Mouse (Mus musculus): ENCODE data around the gene Mki67. TPM values are rescaled to one million over a fixed set of nuclear protein-coding genes. Genes with fewer than 3 reads are reported as not detected.

The Mki67 gene
- 82.1 and 98.7 TPM in 2 replicates for polyA plus RNA-seq (2015; fragmentation: Nextera tagmentation; extraction: Ambion mirVana)

GRCm38 (mm10) chr7:135715642-135716444, at the start of gene Mki67:
Mki67 (minus strand) TSS chr7:135716361.
- under 1% methylated on average over 79 of the region's 82 CpGs for WGBS (ENCODE audit: insufficient replicate concordance)
- Histone ChIP-seq H3K4me2 (peak within 1 kb of the TSS; percentile 85), H3K4me1 (replicated peaks) (peaks cover 63% of the 10 kb centered on the region), H3K27ac (peak within 1 kb of the TSS; percentile 97), H3K9me3 (replicated peaks) (no peaks in the 10 kb centered on the region), H3K27me3 (no peaks in the 10 kb centered on the region), H3K4me3 (replicated peaks) (peak within 1 kb of the TSS; percentile 98), H3K36me3 (peaks cover 30% of the 10 kb centered on the region), H3K9ac (peak within 1 kb of the TSS; percentile 100)
- peak; percentile 46 for ATAC-seq (ENCODE audit: low read depth)
- no peak for DNase-seq

GRCm38 (mm10) chr7:135763311-135763710, 47.1 kb upstream of the Mki67 start:
- Histone ChIP-seq H3K27me3 (no peaks in the 10 kb centered on the region), H3K4me1 (replicated peaks) (no peaks in the 10 kb centered on the region), H3K4me3 (replicated peaks) (no peak overlapping the region), H3K4me2 (no peak overlapping the region), H3K27ac (no peak overlapping the region), H3K9me3 (replicated peaks) (no peaks in the 10 kb centered on the region), H3K9ac (no peak overlapping the region), H3K36me3 (no peaks in the 10 kb centered on the region)
- no peak for ATAC-seq (ENCODE audit: low read depth)
- no peak for DNase-seq
- 67% methylated on average over 2 of the region's 2 CpGs for WGBS (ENCODE audit: insufficient replicate concordance)

- no peak overlapping the region for H3K9ac ChIP-seq
- H3K4me2 ChIP-seq = no peak overlapping the region
- no peak overlapping the region for H3K27ac ChIP-seq
- WGBS (ENCODE audit: insufficient replicate concordance) = 64% methylated on average over 12 of the region's 12 CpGs
- no peak for ATAC-seq (ENCODE audit: low read depth)
- no peaks in the 10 kb centered on the region for H3K9me3 ChIP-seq (replicated peaks)
- no peak overlapping the region for H3K4me3 ChIP-seq (replicated peaks)
- H3K36me3 ChIP-seq = no peaks in the 10 kb centered on the region
- no peaks in the 10 kb centered on the region for H3K27me3 ChIP-seq
- DNase-seq = no peak
- H3K4me1 ChIP-seq (replicated peaks) = no peaks in the 10 kb centered on the region
Measured at GRCm38 (mm10) chr7:135758754-135759510, 42.8 kb upstream of the Mki67 start.

GRCm38 (mm10) chr7:135758171-135758570, 42.0 kb upstream of the Mki67 start:
- DNase-seq (no peak), ATAC-seq (ENCODE audit: low read depth) (no peak)
- 47% methylated on average over 4 of the region's 4 CpGs for WGBS (ENCODE audit: insufficient replicate concordance)
- Histone ChIP-seq H3K9ac (no peak overlapping the region), H3K4me1 (replicated peaks) (no peaks in the 10 kb centered on the region), H3K4me3 (replicated peaks) (no peak overlapping the region), H3K36me3 (no peaks in the 10 kb centered on the region), H3K9me3 (replicated peaks) (no peaks in the 10 kb centered on the region), H3K27me3 (no peaks in the 10 kb centered on the region), H3K27ac (no peak overlapping the region), H3K4me2 (no peak overlapping the region)

GRCm38 (mm10) chr7:135756984-135757586, 40.9 kb upstream of the Mki67 start:
- Histone ChIP-seq H3K27ac (no peak overlapping the region), H3K4me2 (no peak overlapping the region), H3K9ac (no peak overlapping the region), H3K9me3 (replicated peaks) (no peaks in the 10 kb centered on the region), H3K4me1 (replicated peaks) (no peaks in the 10 kb centered on the region), H3K4me3 (replicated peaks) (no peak overlapping the region), H3K36me3 (no peaks in the 10 kb centered on the region), H3K27me3 (no peaks in the 10 kb centered on the region)
- ATAC-seq (ENCODE audit: low read depth) (no peak), DNase-seq (no peak)
- 67% methylated on average over 6 of the region's 6 CpGs for WGBS (ENCODE audit: insufficient replicate concordance)

- Histone ChIP-seq H3K4me2 (no peak overlapping the region), H3K9ac (no peak overlapping the region), H3K36me3 (no peaks in the 10 kb centered on the region), H3K27me3 (no peaks in the 10 kb centered on the region), H3K4me3 (replicated peaks) (no peak overlapping the region), H3K9me3 (replicated peaks) (no peaks in the 10 kb centered on the region), H3K27ac (no peak overlapping the region), H3K4me1 (replicated peaks) (no peaks in the 10 kb centered on the region)
- DNase-seq = no peak
- ATAC-seq (ENCODE audit: low read depth) = no peak
- WGBS (ENCODE audit: insufficient replicate concordance) = 49% methylated on average over 6 of the region's 6 CpGs
Measured at GRCm38 (mm10) chr7:135748986-135749385, 32.8 kb upstream of the Mki67 start.

GRCm38 (mm10) chr7:135747072-135747471, 30.9 kb upstream of the Mki67 start:
- Histone ChIP-seq H3K27me3 (no peaks in the 10 kb centered on the region), H3K36me3 (no peaks in the 10 kb centered on the region), H3K4me2 (no peak overlapping the region), H3K27ac (no peak overlapping the region), H3K4me1 (replicated peaks) (no peaks in the 10 kb centered on the region), H3K4me3 (replicated peaks) (no peak overlapping the region), H3K9ac (no peak overlapping the region), H3K9me3 (replicated peaks) (no peaks in the 10 kb centered on the region)
- 28% methylated on average over 2 of the region's 2 CpGs for WGBS (ENCODE audit: insufficient replicate concordance)
- ATAC-seq (ENCODE audit: low read depth) = no peak
- no peak for DNase-seq

GRCm38 (mm10) chr7:135746528-135746927, 30.4 kb upstream of the Mki67 start:
- H3K9me3 ChIP-seq (replicated peaks) = no peaks in the 10 kb centered on the region
- H3K9ac ChIP-seq = no peak overlapping the region
- 54% methylated on average over 6 of the region's 6 CpGs for WGBS (ENCODE audit: insufficient replicate concordance)
- no peaks in the 10 kb centered on the region for H3K36me3 ChIP-seq
- no peaks in the 10 kb centered on the region for H3K27me3 ChIP-seq
- no peak overlapping the region for H3K27ac ChIP-seq
- DNase-seq = no peak
- no peak overlapping the region for H3K4me2 ChIP-seq
- no peaks in the 10 kb centered on the region for H3K4me1 ChIP-seq (replicated peaks)
- no peak overlapping the region for H3K4me3 ChIP-seq (replicated peaks)
- ATAC-seq (ENCODE audit: low read depth) = no peak

GRCm38 (mm10) chr7:135745091-135745490, 28.9 kb upstream of the Mki67 start:
- Histone ChIP-seq H3K9ac (no peak overlapping the region), H3K4me2 (no peak overlapping the region), H3K4me1 (replicated peaks) (no peaks in the 10 kb centered on the region), H3K27ac (no peak overlapping the region), H3K9me3 (replicated peaks) (no peaks in the 10 kb centered on the region), H3K36me3 (no peaks in the 10 kb centered on the region), H3K4me3 (replicated peaks) (no peak overlapping the region), H3K27me3 (no peaks in the 10 kb centered on the region)
- DNase-seq (no peak), ATAC-seq (ENCODE audit: low read depth) (no peak)
- WGBS (ENCODE audit: insufficient replicate concordance) = 35% methylated on average over 2 of the region's 2 CpGs

- H3K27me3 ChIP-seq = no peaks in the 10 kb centered on the region
- H3K4me3 ChIP-seq (replicated peaks) = no peak overlapping the region
- no peaks in the 10 kb centered on the region for H3K9me3 ChIP-seq (replicated peaks)
- WGBS (ENCODE audit: insufficient replicate concordance) = 40% methylated on average over 3 of the region's 3 CpGs
- no peaks in the 10 kb centered on the region for H3K36me3 ChIP-seq
- no peak overlapping the region for H3K9ac ChIP-seq
- H3K4me1 ChIP-seq (replicated peaks) = peaks cover 8% of the 10 kb centered on the region
- no peak for DNase-seq
- H3K4me2 ChIP-seq = no peak overlapping the region
- no peak for ATAC-seq (ENCODE audit: low read depth)
- no peak overlapping the region for H3K27ac ChIP-seq
Measured at GRCm38 (mm10) chr7:135740453-135740852, 24.3 kb upstream of the Mki67 start.

GRCm38 (mm10) chr7:135736581-135736886, 20.4 kb upstream of the Mki67 start:
- no peak overlapping the region for H3K9ac ChIP-seq
- H3K4me1 ChIP-seq (replicated peaks) = peaks cover 15% of the 10 kb centered on the region
- DNase-seq = no peak
- no peaks in the 10 kb centered on the region for H3K36me3 ChIP-seq
- H3K4me3 ChIP-seq (replicated peaks) = no peak overlapping the region
- 30% methylated on average over 3 of the region's 3 CpGs for WGBS (ENCODE audit: insufficient replicate concordance)
- no peak for ATAC-seq (ENCODE audit: low read depth)
- no peak overlapping the region for H3K4me2 ChIP-seq
- no peaks in the 10 kb centered on the region for H3K9me3 ChIP-seq (replicated peaks)
- H3K27ac ChIP-seq = no peak overlapping the region
- no peaks in the 10 kb centered on the region for H3K27me3 ChIP-seq

Data from liver, embryonic 13.5 days (tissue).